Mouse (Mus musculus): Measurements from ENCODE around the gene Letmd1.

GRCm38 (mm10) chr15:100448572-100448971 is 20.3 kb upstream of the Letmd1 start:
- TF ChIP-seq GATA2 (IDR thresholded peaks at IDR 0.05; ENCODE audit: borderline replicate concordance, low read depth, low read length) (no peak), CTCF (IDR thresholded peaks at IDR 0.05; ENCODE audit: low read depth, low read length) (no peak)

All from G1E (cell line).